ENCODE assay signal across 18 mouse cellular contexts in genomic region chr7:89181285-89181684, GRCm38 (mm10).
DNase-seq lines count a peak whose midpoint lies in the region; ATAC-seq and TF ChIP-seq lines count a peak whose summit lies in the region.
"Had no signal": no experiment of that assay in that cellular context is flagged by ENCODE, and none has a peak within 500 bp of the region (broad histone marks: within the 10 kb centered on the region; RNA-seq: fewer than 3 reads in every experiment).

No protein-coding gene starts in this region.

- H3K4me1 ChIP-seq in kidney, embryonic 16.5 days (ENCODE audit: insufficient read depth, low read length) = peaks cover 14% of the 10 kb centered on the region; the same call in 1 of the 2 replicates
- H3K4me1 ChIP-seq in ES-Bruce4 (ENCODE audit: control insufficient read depth, insufficient read depth, low read length) = peaks cover 4% of the 10 kb centered on the region
- no peaks in the 10 kb centered on the region for H3K4me1 ChIP-seq in heart, embryonic 10.5 days
- H3K4me1 ChIP-seq: forebrain, embryonic 15.5 days; hindbrain, embryonic 10.5 days; liver, embryonic 13.5 days; midbrain, embryonic 13.5 days had no signal

- WGBS in kidney, embryonic 16.5 days = 48% methylated on average over 1 of the region's 1 CpGs
- WGBS in heart, embryonic 10.5 days = 58% methylated on average over 1 of the region's 1 CpGs

- TF ChIP-seq CTCF in ES-Bruce4 (IDR thresholded peaks at IDR 0.05; ENCODE audit: low read depth, low read length) = no peak

- H3K9ac ChIP-seq in kidney, embryonic 16.5 days (replicated peaks; ENCODE audit: low read length) = no peak overlapping the region
- H3K9ac ChIP-seq in ES-Bruce4 (ENCODE audit: low read depth, poor library complexity, severe bottlenecking) = no peak overlapping the region
- H3K9ac ChIP-seq: embryonic facial prominence, embryonic 15.5 days; forebrain, embryonic 15.5 days; heart, embryonic 13.5 days; liver, embryonic 13.5 days; midbrain, embryonic 13.5 days had no signal

- H3K9me3 ChIP-seq in kidney, embryonic 16.5 days (ENCODE audit: low read length) = no peaks in the 10 kb centered on the region
- H3K9me3 ChIP-seq in ES-Bruce4 (replicated peaks; ENCODE audit: control insufficient read depth, insufficient read depth, low read length, poor library complexity, severe bottlenecking) = no peaks in the 10 kb centered on the region
- no peaks in the 10 kb centered on the region for H3K9me3 ChIP-seq in heart, embryonic 10.5 days
- H3K9me3 ChIP-seq: embryonic facial prominence, embryonic 15.5 days; forebrain, embryonic 15.5 days; heart, embryonic 13.5 days; hindbrain, embryonic 10.5 days; liver, embryonic 13.5 days; midbrain, embryonic 13.5 days had no signal

- TF ChIP-seq EP300 in ES-Bruce4 (IDR thresholded peaks at IDR 0.05; ENCODE audit: insufficient read depth, low read depth, low read length) = no peak

- no peak for ATAC-seq in kidney, embryonic 16.5 days (ENCODE audit: low FRiP score, low TSS enrichment)
- ATAC-seq: forebrain, embryonic 15.5 days; inflammation-experienced regulatory T-cells, adult 6 months; midbrain, embryonic 13.5 days; Patski had no signal

- no peaks in the 10 kb centered on the region for H3K27me3 ChIP-seq in kidney, embryonic 16.5 days (ENCODE audit: insufficient read depth, low read length)
- no peaks in the 10 kb centered on the region for H3K27me3 ChIP-seq in ES-Bruce4 (ENCODE audit: control insufficient read depth, insufficient read depth, low read length, poor library complexity, severe bottlenecking)
- H3K27me3 ChIP-seq in heart, embryonic 10.5 days (ENCODE audit: insufficient read depth, poor library complexity, severe bottlenecking) = no peaks in the 10 kb centered on the region
- H3K27me3 ChIP-seq: embryonic facial prominence, embryonic 15.5 days; forebrain, embryonic 15.5 days; heart, embryonic 13.5 days; liver, embryonic 13.5 days; midbrain, embryonic 13.5 days; Patski had no signal

- H3K36me3 ChIP-seq in kidney, embryonic 16.5 days (ENCODE audit: insufficient read depth, low read length) = no peaks in the 10 kb centered on the region
- no peaks in the 10 kb centered on the region for H3K36me3 ChIP-seq in ES-Bruce4 (ENCODE audit: control insufficient read depth, insufficient read depth, low read length, poor library complexity, severe bottlenecking)
- no peaks in the 10 kb centered on the region for H3K36me3 ChIP-seq in heart, embryonic 10.5 days
- H3K36me3 ChIP-seq: embryonic facial prominence, embryonic 15.5 days; forebrain, embryonic 15.5 days; hindbrain, embryonic 10.5 days; liver, embryonic 13.5 days; midbrain, embryonic 13.5 days had no signal

- no peak overlapping the region for H3K4me2 ChIP-seq in kidney, embryonic 16.5 days (replicated peaks; ENCODE audit: low read depth, low read length)
- H3K4me2 ChIP-seq: embryonic facial prominence, embryonic 15.5 days; forebrain, embryonic 15.5 days; heart, embryonic 13.5 days; liver, embryonic 13.5 days; midbrain, embryonic 13.5 days had no signal

- no peak for TF ChIP-seq POLR2A in ES-Bruce4 (IDR thresholded peaks at IDR 0.05; ENCODE audit: insufficient read depth, low read length)

- H3K4me3 ChIP-seq in kidney, embryonic 16.5 days (ENCODE audit: low read length) = no peak overlapping the region
- no peak overlapping the region for H3K4me3 ChIP-seq in ES-Bruce4 (ENCODE audit: low read depth, low read length)
- no peak overlapping the region for H3K4me3 ChIP-seq in heart, embryonic 10.5 days
- H3K4me3 ChIP-seq: embryonic facial prominence, embryonic 15.5 days; forebrain, embryonic 15.5 days; heart, embryonic 13.5 days; hindbrain, embryonic 10.5 days; liver, embryonic 13.5 days; midbrain, embryonic 13.5 days had no signal

- H3K27ac ChIP-seq in kidney, embryonic 16.5 days (ENCODE audit: low read length) = no peak overlapping the region; the same call in 1 of the 2 replicates
- H3K27ac ChIP-seq in ES-Bruce4 (ENCODE audit: insufficient read depth, low read length) = peak overlapping the region; percentile 44
- H3K27ac ChIP-seq in heart, embryonic 10.5 days = no peak overlapping the region
- H3K27ac ChIP-seq: embryonic facial prominence, embryonic 15.5 days; forebrain, embryonic 15.5 days; heart, embryonic 13.5 days; hindbrain, embryonic 10.5 days; liver, embryonic 13.5 days; macrophage; midbrain, embryonic 13.5 days had no signal

- peak; percentile 17 to 39 for DNase-seq in kidney, postnatal 25 days
- DNase-seq in brain, adult 2 months (ENCODE audit: low read depth, low spot score) = peak; percentile 15
- peak; percentile 12 to 22 for DNase-seq in kidney, postnatal 4 days
- DNase-seq in retina, postnatal 1 day = no peak
- DNase-seq in heart, embryonic 10.5 days (ENCODE audit: low spot score) = no peak
- no peak for DNase-seq in heart, adult 11 months
- DNase-seq: cerebellum, adult 9-11 months; liver, embryonic 13.5 days had no signal

Comparison
In these comparisons a context has a peak if more than half of its experiments do, and no peak if none do; other contexts are left out.
1. DNase-seq: peak in kidney, postnatal 25 days (2 of 2), brain, adult 2 months (single experiment) and kidney, postnatal 4 days (2 of 2); none in retina, postnatal 1 day (single experiment), heart, embryonic 10.5 days (single experiment) and heart, adult 11 months (single experiment).